ENCODE assay signal across 16 mouse cellular contexts in the genomic region with DNA sequence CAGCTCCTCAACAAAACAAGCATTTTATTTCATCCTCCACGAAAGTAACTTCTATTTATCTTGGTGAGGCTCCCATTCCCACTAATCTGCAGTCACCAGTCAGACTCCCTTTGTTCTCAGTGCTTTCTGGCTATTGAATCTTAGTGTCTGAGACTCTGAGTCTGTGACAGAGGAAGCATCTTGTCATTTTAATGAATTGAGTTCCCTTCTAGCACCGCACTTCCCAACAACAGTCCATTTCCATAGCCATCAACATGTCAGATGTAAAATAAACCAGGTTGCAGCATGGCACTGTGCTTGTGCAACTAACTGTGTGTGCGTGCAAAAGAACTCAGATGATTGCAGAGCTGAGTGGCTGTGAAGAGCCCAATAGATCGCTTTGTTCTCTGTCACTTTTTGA.
"Had no signal": no experiment of that assay in that cellular context is flagged by ENCODE, and none has a peak within 500 bp of the region (broad histone marks: within the 10 kb centered on the region; RNA-seq: fewer than 3 reads in every experiment).

No protein-coding gene starts in this region.

- H3K27ac ChIP-seq: layer of hippocampus, adult 2 months; limb, embryonic 10.5 days; liver, embryonic 15.5 days; macrophage; neural tube, embryonic 13.5 days had no signal

- H3K9me3 ChIP-seq: limb, embryonic 10.5 days; liver, embryonic 15.5 days; neural tube, embryonic 13.5 days had no signal

- H3K9ac ChIP-seq: liver, embryonic 15.5 days; neural tube, embryonic 13.5 days had no signal

- H3K36me3 ChIP-seq: limb, embryonic 10.5 days; liver, embryonic 15.5 days; neural tube, embryonic 13.5 days had no signal

- H3K4me1 ChIP-seq: limb, embryonic 10.5 days; liver, embryonic 15.5 days had no signal

- H3K4me3 ChIP-seq: layer of hippocampus, adult 2 months; limb, embryonic 10.5 days; liver, embryonic 15.5 days; neural tube, embryonic 13.5 days had no signal

- H3K27me3 ChIP-seq: liver, embryonic 15.5 days; neural tube, embryonic 13.5 days had no signal

- DNase-seq: lung, adult 2 months; midbrain, embryonic 14.5 days; retina, postnatal 1 day; right cerebral cortex, postnatal 4 days; spleen, adult 18-20 months; thymus, adult 18-20 months; thymus, postnatal 14 days had no signal

- ATAC-seq: hindbrain, embryonic 16.5 days; inflammation-experienced regulatory T-cells, adult 6 months; intestine, postnatal 0 days had no signal

- H3K4me2 ChIP-seq: liver, embryonic 11.5 days; liver, embryonic 15.5 days; neural tube, embryonic 13.5 days had no signal
